13 mouse cellular contexts compared by ENCODE assay signal in the genomic region with DNA sequence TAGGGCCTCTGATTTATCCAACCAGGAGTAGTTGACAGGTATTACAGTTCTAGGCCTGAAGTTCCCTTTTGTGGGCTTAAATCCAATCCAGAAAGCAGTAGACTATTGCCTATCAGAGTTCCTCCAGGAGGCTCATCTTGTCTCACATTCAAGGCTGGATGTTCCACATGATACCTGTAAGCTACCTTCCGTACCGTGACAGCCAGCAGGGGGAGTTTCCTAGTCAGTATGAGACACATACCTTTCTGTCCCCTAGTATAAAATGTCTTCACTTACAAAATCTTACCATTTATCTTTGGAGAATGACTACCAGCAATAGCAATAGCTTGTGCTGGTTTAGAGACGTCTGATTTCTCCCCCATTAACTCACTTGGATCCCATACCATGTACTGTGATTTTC. TPM values are rescaled to one million over a fixed set of nuclear protein-coding genes. Genes with fewer than 3 reads are reported as not detected.
"Had no signal": no experiment of that assay in that cellular context is flagged by ENCODE, and none has a peak within 500 bp of the region (broad histone marks: within the 10 kb centered on the region; RNA-seq: fewer than 3 reads in every experiment).

No protein-coding gene starts in this region.

- H3K27ac ChIP-seq: limb, embryonic 10.5 days; liver, embryonic 15.5 days; midbrain, embryonic 15.5 days; neural tube, embryonic 12.5 days; stomach, embryonic 15.5 days had no signal

- H3K36me3 ChIP-seq: limb, embryonic 10.5 days; liver, embryonic 15.5 days; midbrain, embryonic 15.5 days; neural tube, embryonic 12.5 days; stomach, embryonic 15.5 days had no signal

- H3K9ac ChIP-seq: liver, embryonic 15.5 days; midbrain, embryonic 15.5 days; neural tube, embryonic 12.5 days; stomach, embryonic 15.5 days had no signal

- DNase-seq: kidney, adult 2 months; lung, adult 2 months; lung, postnatal 36 days; retina, postnatal 1 day; right cerebral cortex, postnatal 4 days had no signal

- H3K4me3 ChIP-seq: limb, embryonic 10.5 days; liver, embryonic 15.5 days; midbrain, embryonic 15.5 days; neural tube, embryonic 12.5 days; stomach, embryonic 15.5 days had no signal

- H3K27me3 ChIP-seq: liver, embryonic 15.5 days; midbrain, embryonic 15.5 days; neural tube, embryonic 12.5 days; stomach, embryonic 15.5 days had no signal

- H3K4me1 ChIP-seq: limb, embryonic 10.5 days; liver, embryonic 15.5 days; midbrain, embryonic 15.5 days; neural tube, embryonic 12.5 days; stomach, embryonic 15.5 days had no signal

- H3K9me3 ChIP-seq: limb, embryonic 10.5 days; liver, embryonic 15.5 days; midbrain, embryonic 15.5 days; neural tube, embryonic 12.5 days; stomach, embryonic 15.5 days had no signal

RNA-seq across cellular contexts. Expression of gene Gpc5, which starts 56.8 kb away (rescaled TPM):
- total RNA-seq: megakaryocyte progenitor cell, adult 5-6 weeks; monocyte, adult 5-6 weeks; neutrophil, adult 5-6 weeks had no signal
